Mouse (Mus musculus) cerebellum, adult 9-11 months (tissue): ENCODE measurements around the gene Slc39a1.

Experiments used
- DNase-seq: peaks from one replicate; pipeline ENCODE4 v3.0.0; 2022

Slc39a1 gene

DNA sequence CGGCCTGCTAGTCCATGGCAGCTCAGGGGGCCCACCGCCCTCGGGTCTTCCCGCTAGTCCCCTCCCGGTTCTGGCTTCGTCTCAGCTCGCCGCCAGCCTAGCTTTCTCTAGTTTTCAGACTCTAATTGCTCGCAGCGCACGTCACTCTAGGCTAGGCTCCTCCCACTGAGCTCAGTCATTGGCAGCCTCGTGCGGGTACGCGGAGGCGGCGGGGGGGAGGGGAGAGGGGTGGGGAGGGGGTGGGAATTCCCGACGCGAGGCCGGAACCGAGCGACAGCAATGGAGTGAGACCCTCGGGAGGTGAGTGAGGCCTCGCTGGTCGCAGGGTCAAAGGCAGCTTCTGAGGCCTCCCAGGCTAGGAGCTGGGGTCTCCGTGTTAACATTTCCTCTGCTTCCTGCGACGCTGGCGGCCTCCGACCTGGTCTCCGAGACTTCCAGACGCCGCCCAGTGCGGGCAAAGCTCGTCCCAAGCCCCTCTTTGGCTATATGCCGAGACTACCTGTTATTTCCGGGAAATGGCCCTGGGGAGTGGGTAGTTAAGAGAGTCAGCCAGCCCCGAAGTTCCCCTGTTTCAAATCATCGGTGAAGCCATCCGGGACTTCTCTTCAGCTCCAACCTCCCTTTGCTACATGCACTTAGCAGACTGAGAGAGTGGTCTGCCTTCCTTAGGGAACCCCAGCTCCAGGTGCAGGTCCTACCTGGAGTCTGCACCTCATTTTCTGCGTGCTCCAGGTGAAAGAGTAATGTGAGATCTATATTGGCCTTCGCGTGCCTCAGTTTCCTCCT lies at the start of gene Slc39a1:
Slc39a1 (plus strand) TSS at position 213 of the 786 bp plus-strand sequence.
- DNase-seq = peak; percentile 93

DNA sequence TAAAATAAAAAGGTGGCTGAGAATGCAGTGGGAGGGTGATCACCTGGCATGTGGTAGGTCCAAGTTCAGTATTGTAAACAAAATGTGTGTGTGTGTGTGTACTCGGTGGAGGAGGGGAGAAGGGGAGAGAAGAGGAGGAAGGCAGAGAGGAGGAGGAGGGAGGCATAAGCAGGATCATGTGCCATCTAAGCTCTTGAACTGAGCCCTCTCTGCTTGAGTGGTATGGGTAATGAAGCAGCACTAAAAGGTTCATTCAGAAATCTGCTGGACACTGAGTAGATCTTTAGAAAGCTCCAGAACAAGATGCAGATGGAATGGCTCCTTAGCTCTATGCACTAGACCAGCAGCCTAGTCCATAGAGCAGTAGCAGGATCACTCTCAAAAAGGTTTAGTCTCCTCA lies 45.1 kb upstream of the Slc39a1 start:
- DNase-seq = no peak

DNA sequence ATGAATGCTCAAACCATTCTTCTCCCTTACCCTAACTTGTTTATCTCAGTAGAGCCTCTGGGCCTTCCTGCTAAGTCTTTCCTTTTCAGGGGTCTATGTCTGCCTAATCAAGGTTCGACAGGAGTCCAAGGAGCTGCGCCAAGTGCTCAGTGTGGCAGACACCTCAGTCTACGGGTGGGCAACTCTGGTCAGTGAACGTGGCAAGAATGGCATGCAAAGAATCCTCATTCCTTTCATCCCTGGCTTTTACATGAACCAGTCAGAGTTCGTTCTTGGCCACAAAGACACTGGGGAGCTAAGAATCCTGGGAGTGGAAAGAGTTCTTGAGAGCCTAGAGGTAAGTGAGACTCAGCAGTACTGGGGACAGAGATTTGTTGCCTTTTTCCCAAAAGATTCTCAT lies 44.4 kb upstream of the Slc39a1 start:
- no peak for DNase-seq

DNA sequence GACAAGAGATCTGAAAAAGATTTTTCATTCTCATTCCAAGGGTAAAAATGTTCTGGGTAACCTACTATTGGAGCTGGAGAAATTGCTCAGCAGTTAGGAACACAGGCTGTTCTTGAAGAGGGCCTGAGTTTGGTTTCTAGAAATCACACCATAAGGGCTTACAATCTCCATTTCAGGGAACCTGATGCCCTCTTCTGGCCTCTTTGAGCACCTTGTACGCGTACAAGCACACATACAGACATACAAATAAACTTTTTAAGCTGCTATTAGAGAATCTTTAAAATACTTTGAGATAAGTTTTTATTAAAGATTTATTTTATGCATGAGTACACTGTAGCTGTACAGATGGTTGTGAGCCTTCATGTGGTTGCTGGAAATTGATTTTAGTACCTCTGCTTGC lies 43.4 kb upstream of the Slc39a1 start:
- DNase-seq = no peak

DNA sequence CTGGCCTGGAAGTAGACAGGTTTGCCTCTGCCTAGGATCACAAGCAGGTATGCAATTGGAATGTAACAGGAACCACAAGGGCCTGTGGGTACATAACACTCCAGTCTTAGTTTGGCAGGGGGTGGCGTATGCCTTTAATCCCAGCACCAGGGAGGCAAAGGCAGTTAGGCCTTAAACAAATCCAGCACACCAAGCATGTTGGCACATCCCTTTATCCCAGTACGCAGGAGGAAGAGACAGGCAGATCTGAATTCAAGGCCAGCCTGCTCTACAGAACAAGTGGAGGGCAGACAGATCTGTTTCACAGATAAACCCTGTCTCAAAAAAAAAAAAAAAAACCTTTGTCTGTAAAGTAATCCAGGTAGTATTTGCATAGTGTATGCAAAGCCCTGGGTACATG lies 39.3 kb upstream of the Slc39a1 start:
- DNase-seq = no peak

DNA sequence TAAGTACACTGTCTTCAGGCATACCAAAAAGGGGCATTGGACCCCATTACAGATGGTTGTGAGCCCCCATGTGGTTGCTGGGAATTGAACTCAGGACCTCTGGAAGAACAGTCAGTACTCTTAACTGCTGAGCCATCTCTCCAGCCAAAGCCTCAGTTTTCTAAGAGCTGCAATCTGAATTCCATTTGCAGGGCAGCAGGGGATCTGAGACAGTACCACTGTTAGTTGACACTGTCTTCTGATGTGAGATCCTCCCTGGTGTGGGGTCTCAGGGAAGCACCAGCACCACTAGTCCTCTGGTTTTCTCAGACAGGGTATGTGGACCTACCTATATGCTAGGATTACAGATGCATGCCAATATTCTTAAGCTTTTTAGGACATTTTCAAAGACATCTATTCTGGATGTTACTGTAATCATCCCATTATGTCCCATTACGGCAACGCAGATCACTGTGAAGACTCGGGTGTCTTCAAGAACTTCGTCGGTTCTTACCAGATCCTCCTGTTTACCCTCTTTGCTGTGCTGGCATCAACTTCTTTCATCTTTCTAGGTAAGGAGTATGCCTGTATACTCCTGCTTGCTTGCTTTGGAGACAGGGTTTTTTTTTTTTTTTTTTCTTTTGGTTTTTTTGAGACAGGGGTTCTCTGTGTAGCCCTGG lies 37.9 kb upstream of the Slc39a1 start:
- no peak for DNase-seq

DNA sequence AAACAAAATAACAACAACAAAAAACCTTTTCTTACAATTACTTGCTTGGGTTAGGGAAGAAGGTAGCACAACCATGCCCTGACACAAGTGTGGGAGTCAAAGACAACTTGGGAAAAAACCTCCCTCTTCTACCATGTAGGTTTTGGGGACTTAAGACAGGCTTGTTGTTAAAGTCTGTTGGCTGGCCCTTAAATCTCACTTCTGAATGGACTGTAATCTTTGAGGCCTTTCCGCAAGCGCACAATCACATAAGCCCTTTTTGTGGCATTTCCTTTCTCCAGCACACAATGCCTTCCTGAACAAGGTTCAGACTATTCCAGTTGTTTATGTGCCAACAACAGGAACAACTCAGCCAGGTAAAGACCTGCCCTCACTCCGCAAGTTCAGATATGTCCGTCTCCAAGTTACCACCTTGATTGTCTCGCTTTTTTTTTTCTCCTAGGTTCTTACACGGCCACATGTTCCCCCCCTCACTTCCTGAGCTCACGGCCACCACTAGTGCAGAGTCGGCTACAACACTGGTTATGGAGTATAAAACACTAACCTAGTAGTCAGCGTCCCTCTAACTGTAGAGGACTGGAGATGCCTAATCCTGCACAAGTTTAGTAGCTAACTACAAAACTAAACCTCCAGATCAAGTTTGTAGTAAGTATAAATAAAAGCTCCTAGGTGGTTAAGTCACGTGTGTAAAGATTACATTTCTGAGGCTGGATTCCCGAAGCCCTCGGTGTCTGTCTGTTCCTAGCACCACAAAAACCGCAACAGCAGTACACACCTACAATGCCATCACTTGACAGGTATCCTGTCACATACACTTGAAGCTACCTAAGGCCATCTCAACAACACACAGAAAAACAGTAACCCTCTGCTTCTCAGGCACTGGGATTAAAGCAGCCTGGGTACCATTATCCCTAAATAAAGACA lies 36.2 kb upstream of the Slc39a1 start:
- no peak for DNase-seq

DNA sequence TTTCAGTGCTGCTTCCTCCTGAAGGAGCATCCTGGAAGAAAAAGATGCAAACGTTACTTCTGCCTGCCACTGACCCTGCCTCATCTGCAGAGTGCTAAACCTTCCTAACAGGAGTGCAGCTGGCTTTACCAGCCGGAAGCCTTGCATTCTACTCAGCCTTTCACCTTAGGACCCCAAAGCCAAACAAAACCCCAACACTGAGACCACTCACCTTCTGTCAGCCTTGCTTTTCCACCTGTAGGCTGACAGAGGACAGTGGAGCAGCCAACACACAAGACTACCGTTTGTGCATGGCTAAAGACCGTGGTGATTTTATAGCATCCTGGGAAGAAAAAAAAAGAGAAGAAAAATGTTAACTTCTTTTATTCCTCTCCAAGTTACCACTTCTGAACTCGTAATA lies 35.2 kb upstream of the Slc39a1 start:
- DNase-seq = no peak

DNA sequence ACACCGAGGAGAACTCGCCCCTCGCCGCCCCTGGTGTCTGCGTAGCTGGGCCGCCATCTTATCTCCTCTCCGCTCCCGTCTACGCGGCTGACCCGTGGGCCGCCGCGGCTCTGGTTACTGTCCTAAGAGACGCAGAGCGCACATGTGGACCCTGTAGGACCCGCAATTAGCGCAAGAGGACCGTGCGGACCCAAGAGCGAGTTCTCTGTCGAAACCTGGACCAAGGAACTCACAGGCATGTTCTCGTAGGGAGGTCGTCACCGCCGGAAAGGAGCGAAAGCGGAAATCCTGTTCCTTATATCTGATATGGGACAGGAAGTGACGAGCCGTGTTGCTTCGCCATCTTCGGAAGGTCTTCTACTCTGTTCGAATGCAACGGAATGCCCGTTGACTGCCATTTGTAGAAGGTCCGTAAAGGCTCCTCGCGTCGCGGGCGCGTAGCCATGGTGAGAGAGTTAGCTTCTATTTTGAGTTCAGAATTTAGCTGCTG lies 34.5 kb upstream of the Slc39a1 start, which contains the start of the genes Rps27 and Rab13:
Rps27 (minus strand) TSS at position 275 of the 490 bp plus-strand sequence.
Rab13 (plus strand) TSS at position 319 of the 490 bp plus-strand sequence.
- DNase-seq = peak; percentile 91

DNA sequence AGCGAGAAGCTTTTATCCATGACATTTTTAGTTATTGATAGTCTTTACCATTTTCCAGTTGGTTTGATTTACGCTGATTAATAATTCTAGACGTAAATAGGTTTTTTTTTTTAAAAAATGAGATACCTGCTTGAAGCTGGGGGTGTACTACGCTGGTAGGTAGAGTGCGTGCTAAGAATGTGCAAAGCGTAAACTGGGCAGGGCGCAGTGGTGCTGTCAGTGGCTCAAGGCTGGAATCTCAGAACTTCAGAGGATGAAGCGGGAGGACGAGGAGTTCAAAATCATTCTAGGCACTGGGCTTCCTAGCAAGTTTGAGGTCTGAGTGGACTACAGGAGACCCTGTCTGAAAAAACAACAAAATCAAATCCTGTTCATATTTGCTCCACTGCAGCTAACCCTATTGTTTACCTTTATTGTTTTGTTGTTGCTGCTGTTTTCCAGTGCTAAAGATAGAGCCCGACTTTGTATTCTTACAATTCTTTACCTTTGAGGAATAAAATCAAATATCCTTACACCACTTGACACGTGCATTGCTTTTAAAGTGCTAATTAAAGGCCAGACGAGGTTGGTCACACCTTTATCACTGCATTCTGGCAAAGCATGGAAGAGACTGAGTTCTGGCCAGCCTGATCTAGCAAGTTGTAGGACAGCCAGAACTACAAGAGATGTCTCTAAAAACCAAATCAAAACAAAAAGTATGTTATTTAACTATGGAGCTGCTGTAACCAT lies 33.9 kb upstream of the Slc39a1 start:
- peak; percentile 48 for DNase-seq

DNA sequence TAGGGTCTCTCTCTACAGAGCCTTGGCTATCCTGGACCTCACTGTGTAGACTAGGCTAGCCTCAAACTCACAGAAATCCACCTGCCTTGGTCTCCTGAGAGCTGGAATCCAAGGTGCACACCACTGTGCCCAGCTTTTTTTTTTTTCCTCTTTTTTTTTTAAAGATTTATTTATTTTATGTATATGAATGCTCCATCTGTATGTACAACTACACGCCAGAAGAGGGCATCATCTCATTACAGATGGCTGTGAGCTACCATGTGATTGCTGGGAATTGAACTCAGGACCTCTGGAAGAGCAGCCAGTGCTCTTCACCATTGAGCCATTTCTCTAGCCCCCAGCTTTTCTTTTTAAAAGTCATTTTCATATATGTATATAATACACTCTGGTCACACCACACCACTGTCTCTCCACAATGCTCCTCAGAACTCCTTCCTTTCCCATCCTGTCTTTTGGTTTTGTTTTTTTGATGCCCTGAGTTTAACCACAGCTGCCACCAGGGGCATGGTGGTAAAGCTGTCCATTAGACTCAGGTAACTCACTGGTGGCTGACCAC lies 32.1 kb upstream of the Slc39a1 start:
- DNase-seq = no peak

DNA sequence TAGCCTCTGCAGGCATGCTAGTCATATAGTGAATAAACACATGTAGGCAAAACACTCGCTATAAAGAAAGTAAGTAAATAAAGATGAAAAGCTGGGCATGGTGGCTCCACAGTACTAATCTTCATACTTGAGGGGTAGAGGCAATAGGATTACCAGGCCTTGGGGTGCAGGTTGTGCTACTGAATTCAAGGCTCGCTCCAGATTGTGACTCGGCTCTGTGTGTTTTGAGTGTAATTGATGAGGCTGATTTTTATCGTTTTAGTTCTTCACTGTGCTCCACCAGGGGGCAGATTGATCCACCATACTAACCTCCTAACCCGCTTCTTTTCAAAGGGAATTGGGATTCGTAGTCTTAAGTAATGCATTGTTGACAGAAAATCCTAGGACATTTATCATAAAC lies 27.9 kb upstream of the Slc39a1 start:
- DNase-seq = peak; percentile 57

DNA sequence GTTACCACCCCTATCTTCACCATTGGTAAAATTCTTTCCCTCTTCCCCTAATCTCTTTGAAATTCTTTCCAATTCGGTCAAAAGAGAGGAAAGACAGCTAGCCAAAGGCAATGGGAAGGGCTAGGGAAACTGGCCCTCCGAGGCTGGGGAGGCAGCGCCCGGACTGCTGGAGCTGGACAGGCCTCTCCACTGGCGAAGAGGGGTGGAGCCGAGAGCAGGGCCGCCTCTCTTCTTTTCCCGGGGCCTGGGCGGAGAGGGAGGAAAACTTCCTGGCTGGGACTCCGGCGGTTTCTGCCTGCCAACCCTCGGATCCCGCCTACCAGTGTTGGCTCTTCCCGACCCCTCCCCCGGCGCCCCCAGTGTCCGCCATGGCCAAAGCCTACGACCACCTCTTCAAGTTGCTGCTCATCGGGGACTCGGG lies 27.4 kb upstream of the Slc39a1 start:
- DNase-seq = peak; percentile 56

DNA sequence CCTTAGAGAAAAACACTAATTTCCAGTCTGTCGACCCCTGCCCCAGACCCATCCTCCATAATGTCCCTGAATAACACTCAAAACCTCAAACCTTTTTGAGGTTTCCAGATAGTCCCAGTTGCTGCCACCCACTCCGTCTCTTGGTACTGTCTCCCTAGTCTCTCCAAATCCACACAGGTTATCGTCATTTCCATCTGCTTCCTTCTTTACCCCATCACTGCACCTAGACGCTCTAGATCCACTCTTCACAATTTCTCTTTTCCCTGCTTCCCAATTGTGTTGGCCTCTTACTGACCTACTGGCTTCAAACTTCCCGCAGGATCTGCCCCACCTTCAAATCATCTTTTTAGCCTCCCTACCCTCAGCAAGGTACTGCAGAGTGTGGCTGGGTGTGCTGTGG lies 26.8 kb upstream of the Slc39a1 start:
- no peak for DNase-seq

DNA sequence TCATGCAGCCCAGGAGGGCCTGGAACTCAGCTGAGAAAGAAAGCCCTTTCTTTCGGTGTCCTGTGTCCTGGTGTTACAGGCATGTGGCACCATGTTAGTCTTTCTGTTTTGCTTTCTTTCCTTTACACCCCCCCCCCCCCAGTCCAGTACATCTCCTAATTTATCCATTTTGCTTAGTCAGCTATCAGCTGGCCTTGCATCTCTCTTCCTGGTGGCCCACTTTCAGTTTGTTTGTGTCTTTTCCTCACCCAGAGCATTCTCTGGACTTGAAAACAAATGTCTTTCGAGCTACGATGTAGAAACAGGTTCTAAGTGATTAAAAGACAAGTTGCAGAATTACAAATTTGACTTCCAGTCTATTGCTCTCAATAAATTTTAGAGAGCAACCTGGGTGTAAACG lies 25.5 kb upstream of the Slc39a1 start:
- DNase-seq = no peak

DNA sequence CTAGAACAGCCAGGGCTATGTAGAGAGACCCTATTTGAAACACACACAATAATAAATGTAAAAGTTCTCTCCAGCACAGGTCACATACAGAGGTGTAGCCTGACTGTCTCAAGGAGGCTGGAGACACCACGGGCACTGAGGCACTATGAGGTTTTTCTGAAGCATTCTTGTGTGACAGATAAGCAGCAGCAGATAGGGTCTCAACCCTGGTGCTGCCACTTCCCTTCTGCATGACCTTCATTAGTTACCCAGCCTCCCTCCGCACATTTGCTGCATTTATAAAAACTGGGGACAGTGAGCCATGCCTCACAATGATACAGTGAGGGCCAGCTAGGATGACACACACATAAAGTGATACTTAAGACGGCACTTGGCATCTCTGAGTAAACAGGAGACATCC lies 25.0 kb upstream of the Slc39a1 start:
- no peak for DNase-seq

DNA sequence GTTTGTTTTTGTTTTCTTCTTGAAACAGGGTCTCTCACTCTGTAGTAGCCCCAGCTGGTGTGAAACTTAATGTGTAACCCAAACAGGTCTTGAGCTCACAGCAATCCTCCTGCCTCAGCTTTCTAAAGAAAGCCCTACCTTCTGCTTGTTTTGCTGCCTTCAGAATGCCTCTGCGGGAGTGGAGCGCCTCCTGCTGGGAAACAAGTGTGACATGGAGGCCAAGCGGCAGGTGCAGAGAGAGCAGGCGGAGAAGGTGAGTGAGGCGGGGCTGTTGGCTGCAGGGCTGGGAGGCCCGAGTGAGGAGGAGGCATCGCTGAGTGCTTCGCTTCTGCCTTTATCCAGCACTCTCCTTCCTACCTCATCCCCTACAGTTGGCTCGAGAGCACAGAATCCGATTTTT lies 23.6 kb upstream of the Slc39a1 start:
- DNase-seq = no peak

DNA sequence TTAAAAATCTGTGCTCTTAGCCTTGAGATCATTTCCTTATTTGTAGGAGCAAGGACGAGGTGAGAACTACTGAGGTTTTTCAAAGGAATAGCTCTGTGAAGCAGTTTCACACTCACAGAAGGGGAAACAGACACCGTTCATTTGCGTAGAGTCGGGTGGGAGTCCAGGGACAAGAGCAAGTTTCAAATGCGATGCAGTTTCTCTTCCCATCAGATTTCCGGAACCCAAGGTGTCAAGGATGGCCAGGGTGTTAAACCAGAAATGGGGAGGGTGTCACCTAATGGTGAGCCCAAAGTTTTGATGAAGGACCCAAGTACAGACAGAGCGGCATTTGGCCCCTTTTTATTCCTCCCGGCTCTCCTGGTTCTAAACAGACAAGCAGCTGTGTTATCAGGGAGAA lies 16.9 kb upstream of the Slc39a1 start:
- DNase-seq = no peak

DNA sequence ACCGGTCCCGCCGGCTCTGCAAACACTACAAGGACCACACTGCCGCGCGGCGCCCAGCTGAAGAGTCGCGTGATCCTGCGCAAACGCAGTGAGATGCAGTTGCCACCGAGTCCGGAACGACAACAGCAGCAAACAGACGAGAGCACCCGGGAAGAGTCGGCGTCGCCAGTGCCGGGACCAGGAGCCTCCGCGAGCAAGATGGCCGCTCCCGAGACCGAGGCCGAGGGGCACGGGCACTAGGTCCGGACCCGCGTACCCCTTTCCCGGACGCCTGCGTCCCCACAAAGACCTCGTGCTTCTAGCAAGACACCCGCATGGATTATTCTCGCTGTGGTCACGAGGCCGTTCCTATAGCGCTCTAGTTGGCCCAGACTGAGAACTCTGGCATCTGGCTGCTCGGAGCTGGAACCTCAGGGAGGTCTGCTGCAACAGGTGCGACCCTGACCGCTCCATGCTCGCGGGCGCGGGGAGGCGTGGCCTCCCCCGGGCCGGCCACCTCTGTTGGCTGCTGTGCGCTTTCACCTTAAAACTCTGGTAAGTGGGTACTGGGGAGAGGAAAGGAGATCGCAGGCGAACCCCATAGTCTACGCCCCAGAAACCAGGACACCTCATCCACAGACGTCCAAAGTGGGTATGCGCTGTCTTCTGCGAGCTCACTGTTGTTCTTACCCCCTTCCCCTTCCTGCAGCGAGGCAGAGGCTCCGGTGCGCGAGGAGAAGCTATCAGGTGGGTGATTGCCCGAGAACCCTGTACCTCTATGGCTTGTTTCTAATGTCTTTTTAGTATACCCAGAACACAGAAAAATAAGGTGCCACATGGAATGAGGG lies 16.3 kb upstream of the Slc39a1 start, which contains the start of gene Jtb:
Jtb (plus strand) TSS at position 91 of the 827 bp plus-strand sequence.
- DNase-seq = peak; percentile 94

DNA sequence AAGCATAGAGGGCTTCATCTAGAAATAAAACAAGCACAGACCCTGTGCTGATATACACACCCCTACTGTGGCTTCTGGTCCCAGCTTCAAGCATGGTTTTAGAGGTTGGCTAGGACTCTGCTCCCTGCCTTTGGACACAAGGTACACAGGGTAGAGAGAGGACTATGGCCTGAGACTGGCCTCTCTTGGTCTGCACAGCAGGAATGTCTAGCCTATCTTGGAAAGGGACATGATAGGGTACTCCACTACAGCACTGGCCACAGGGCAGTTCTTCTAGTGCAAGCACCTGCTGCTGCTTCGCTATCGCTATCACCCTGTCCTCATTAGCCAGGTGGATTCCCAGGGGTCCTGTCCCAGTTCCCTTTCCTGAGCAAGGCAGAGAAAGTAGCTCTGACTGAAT lies 6.7 kb upstream of the Slc39a1 start:
- no peak for DNase-seq
